Mouse (Mus musculus) MEL (cell line): ENCODE data around the gene Rpl18a. TPM values are rescaled to one million over a fixed set of nuclear protein-coding genes. Genes with fewer than 3 reads are reported as not detected.

Experiments
- DNase-seq: peaks from one replicate; pipeline ENCODE4 v3.0.0; 2011; ENCODE audit warnings: low read depth, low spot score
- H3K27ac ChIP-seq: 2 replicates; pipeline ENCODE4 v1.5.1; 2012; ENCODE audit warnings: low read depth, mild to moderate bottlenecking, control low read depth, low read length, moderate library complexity; ENCODE audit not compliant: control insufficient read depth
- H3K27me3 ChIP-seq, 2 experiments: fragments of 150-350 bp in 1 of 2; sonication (generic) in 1 of 2; 2 replicates each; pipeline ENCODE4 v1.6.1; 2012; ENCODE audit warnings: low read length in 2 of 2, mild to moderate bottlenecking in 2 of 2, improper control_type of control experiment in 1 of 2, moderate library complexity in 1 of 2; ENCODE audit not compliant: insufficient read depth in 2 of 2, control insufficient read depth in 1 of 2
- H3K36me3 ChIP-seq, 2 experiments: 2 replicates each; pipeline ENCODE4 v1.6.1; 2012 to 2014; ENCODE audit warnings: low read length in 2 of 2, improper control_type of control experiment in 1 of 2, inconsistent platforms in 1 of 2, mild to moderate bottlenecking in 1 of 2; ENCODE audit not compliant: insufficient read depth in 2 of 2, control insufficient read depth in 1 of 2
- H3K4me1 ChIP-seq, 2 experiments: fragments of 150-350 bp in 1 of 2; sonication (generic) in 1 of 2; 2 replicates each; pipeline ENCODE4 v1.6.1; 2012; ENCODE audit warnings: low read length in 2 of 2, improper control_type of control experiment in 1 of 2, mild to moderate bottlenecking in 1 of 2; ENCODE audit not compliant: insufficient read depth in 2 of 2, control insufficient read depth in 1 of 2
- H3K4me3 ChIP-seq, 2 experiments: fragments of 150-350 bp in 1 of 2; sonication (generic) in 1 of 2; 2 replicates each; pipeline ENCODE4 v1.5.1; 2012; ENCODE audit warnings: low read depth in 2 of 2, low read length in 2 of 2, mild to moderate bottlenecking in 2 of 2, moderate library complexity in 2 of 2, control low read depth in 1 of 2, improper control_type of control experiment in 1 of 2; ENCODE audit not compliant: control insufficient read depth in 1 of 2, insufficient read depth in 1 of 2
- H3K79me2 ChIP-seq: 2 replicates; pipeline ENCODE4 v1.6.1; 2012; ENCODE audit warnings: mild to moderate bottlenecking, low read length, moderate library complexity; ENCODE audit not compliant: control insufficient read depth, poor library complexity, insufficient read depth
- H3K9ac ChIP-seq: 2 replicates; pipeline ENCODE4 v1.6.1; 2012; ENCODE audit warnings: low read depth, mild to moderate bottlenecking, control low read depth, low read length, moderate library complexity; ENCODE audit not compliant: control insufficient read depth, poor library complexity, severe bottlenecking
- H3K9me3 ChIP-seq: fragments of 150-350 bp; sonication (generic); replicated peaks from 2 replicates; pipeline ENCODE4 v1.6.1; 2012; ENCODE audit warnings: mild to moderate bottlenecking, low read length, improper control_type of control experiment, moderate library complexity; ENCODE audit not compliant: insufficient read depth
- BHLHE40 ChIP-seq: IDR thresholded peaks from 2 replicates; pipeline ENCODE4 v1.6.1; 2012; ENCODE audit warnings: low read depth, mild to moderate bottlenecking, inconsistent platforms, low read length, improper control_type of control experiment, borderline replicate concordance
- CHD1 ChIP-seq: IDR thresholded peaks from 2 replicates; pipeline ENCODE4 v1.6.1; 2012; ENCODE audit warnings: low read depth, mild to moderate bottlenecking, inconsistent platforms, low read length, improper control_type of control experiment
- CHD2 ChIP-seq: IDR thresholded peaks from 2 replicates; pipeline ENCODE4 v1.6.1; 2011; ENCODE audit warnings: low read length, improper control_type of control experiment
- CTCF ChIP-seq, 3 experiments: IDR thresholded peaks in 2 of 3; conservative IDR thresholded peaks in 1 of 3; 2 replicates each; pipeline ENCODE4 v1.5.1; 2011 to 2012; ENCODE audit warnings: low read length in 3 of 3, low read depth in 2 of 3, mild to moderate bottlenecking in 2 of 3, improper control_type of control experiment in 1 of 3, inconsistent platforms in 1 of 3, mixed read lengths in 1 of 3, moderate library complexity in 1 of 3; ENCODE audit not compliant: control insufficient read depth in 1 of 3, insufficient read depth in 1 of 3, poor library complexity in 1 of 3, severe bottlenecking in 1 of 3
- ELF1 ChIP-seq: IDR thresholded peaks from 2 replicates; pipeline ENCODE4 v1.6.1; 2014; ENCODE audit warnings: low read depth, mild to moderate bottlenecking, inconsistent platforms, low read length, improper control_type of control experiment, moderate library complexity
- EP300 ChIP-seq, 2 experiments: IDR thresholded peaks; 2 replicates each; pipeline ENCODE4 v1.6.1; 2011; ENCODE audit warnings: improper control_type of control experiment in 2 of 2, low read length in 2 of 2, low read depth in 1 of 2, mild to moderate bottlenecking in 1 of 2
- ETS1 ChIP-seq: IDR thresholded peaks from 2 replicates; pipeline ENCODE4 v1.6.1; 2012; ENCODE audit warnings: low read depth, mild to moderate bottlenecking, inconsistent platforms, low read length, improper control_type of control experiment, moderate library complexity
- GATA1 ChIP-seq: IDR thresholded peaks from 2 replicates; pipeline ENCODE4 v1.6.1; 2011; ENCODE audit warnings: low read depth, low read length, improper control_type of control experiment
- HCFC1 ChIP-seq: IDR thresholded peaks from 2 replicates; pipeline ENCODE4 v1.6.1; 2012; ENCODE audit warnings: low read depth, mild to moderate bottlenecking, inconsistent platforms, low read length, improper control_type of control experiment, moderate library complexity
- JUND ChIP-seq: IDR thresholded peaks from 2 replicates; pipeline ENCODE4 v1.6.1; 2011; ENCODE audit warnings: low read depth, mild to moderate bottlenecking, improper control_type of control experiment, low read length
- KAT2A ChIP-seq: conservative IDR thresholded peaks from 2 replicates; pipeline ENCODE4 v1.6.1; 2012; ENCODE audit warnings: low read depth, low read length, improper control_type of control experiment, inconsistent platforms
- MAFK ChIP-seq: IDR thresholded peaks from 2 replicates; pipeline ENCODE4 v1.6.1; 2011; ENCODE audit warnings: low read depth, mild to moderate bottlenecking, low read length, improper control_type of control experiment, borderline replicate concordance
- MAX ChIP-seq: IDR thresholded peaks from 2 replicates; pipeline ENCODE4 v1.6.1; 2011; ENCODE audit warnings: low read length, improper control_type of control experiment
- MAZ ChIP-seq: IDR thresholded peaks from 2 replicates; pipeline ENCODE4 v1.6.1; 2012; ENCODE audit warnings: low read depth, mild to moderate bottlenecking, inconsistent platforms, low read length, improper control_type of control experiment
- MEF2A ChIP-seq: IDR thresholded peaks from 2 replicates; pipeline ENCODE4 v1.6.1; 2014; ENCODE audit warnings: low read depth, mild to moderate bottlenecking, inconsistent platforms, low read length, improper control_type of control experiment; ENCODE audit not compliant: poor library complexity, insufficient replicate concordance, severe bottlenecking; ENCODE audit errors: extremely low read depth
- MXI1 ChIP-seq: IDR thresholded peaks from 2 replicates; pipeline ENCODE4 v1.6.1; 2011; ENCODE audit warnings: mild to moderate bottlenecking, low read depth, low read length, improper control_type of control experiment
- MYB ChIP-seq: IDR thresholded peaks from 2 replicates; pipeline ENCODE4 v1.6.1; 2011; ENCODE audit warnings: mild to moderate bottlenecking, low read depth, low read length, improper control_type of control experiment
- NELFE ChIP-seq: IDR thresholded peaks from 2 replicates; pipeline ENCODE4 v1.6.1; 2011; ENCODE audit warnings: low read depth, low read length, improper control_type of control experiment
- NRF1 ChIP-seq: IDR thresholded peaks from 2 replicates; pipeline ENCODE4 v1.6.1; 2014; ENCODE audit warnings: low read depth, mild to moderate bottlenecking, inconsistent platforms, low read length, improper control_type of control experiment, moderate library complexity; ENCODE audit not compliant: poor library complexity, insufficient read depth, severe bottlenecking
- POLR2A ChIP-seq, 2 experiments: IDR thresholded peaks; 2 replicates each; pipeline ENCODE4 v1.6.1; 2011 to 2012; ENCODE audit warnings: low read length in 2 of 2, mild to moderate bottlenecking in 2 of 2, control low read depth in 1 of 2, improper control_type of control experiment in 1 of 2, low read depth in 1 of 2, moderate library complexity in 1 of 2; ENCODE audit not compliant: control insufficient read depth in 1 of 2, insufficient read depth in 1 of 2, poor library complexity in 1 of 2
- POLR2AphosphoS2 ChIP-seq: IDR thresholded peaks from 2 replicates; pipeline ENCODE4 v1.6.1; 2011; ENCODE audit warnings: low read length, improper control_type of control experiment
- POLR2AphosphoS5 ChIP-seq: IDR thresholded peaks from 2 replicates; pipeline ENCODE4 v1.6.1; 2012; ENCODE audit warnings: low read depth, borderline replicate concordance, mild to moderate bottlenecking, inconsistent platforms, low read length, moderate library complexity, mixed read lengths
- RAD21 ChIP-seq: IDR thresholded peaks from 2 replicates; pipeline ENCODE4 v1.6.1; 2011; ENCODE audit warnings: mild to moderate bottlenecking, low read depth, low read length, improper control_type of control experiment
- RCOR1 ChIP-seq: IDR thresholded peaks from 2 replicates; pipeline ENCODE4 v1.6.1; 2012; ENCODE audit warnings: low read depth, mild to moderate bottlenecking, inconsistent platforms, low read length, improper control_type of control experiment
- TBP ChIP-seq: IDR thresholded peaks from 2 replicates; pipeline ENCODE4 v1.8.0; 2011; ENCODE audit warnings: low read depth, low read length, improper control_type of control experiment
- TCF12 ChIP-seq: IDR thresholded peaks from 2 replicates; pipeline ENCODE4 v1.6.1; 2014; ENCODE audit warnings: low read depth, mild to moderate bottlenecking, inconsistent platforms, low read length, improper control_type of control experiment, moderate library complexity
- ZC3H11A ChIP-seq: IDR thresholded peaks from 2 replicates; pipeline ENCODE4 v1.6.1; 2012; ENCODE audit warnings: low read depth, mild to moderate bottlenecking, inconsistent platforms, low read length, improper control_type of control experiment
- ZMIZ1 ChIP-seq: IDR thresholded peaks from 2 replicates; pipeline ENCODE4 v1.6.1; 2012; ENCODE audit warnings: low read depth, mild to moderate bottlenecking, inconsistent platforms, low read length, improper control_type of control experiment, moderate library complexity
- polyA plus RNA-seq, 2 experiments: library from polyadenylated mRNA; stranded (reverse) in 1 of 2; unstranded in 1 of 2; fragments of >175 nt in 1 of 2; fragments of >200 nt in 1 of 2; gene quantifications; 2 replicates each; pipeline versions ENCODE4 v1.2.1 to v1.2.4; 2012; ENCODE audit warnings: low replicate concordance in 2 of 2, low read depth in 1 of 2; ENCODE audit not compliant: insufficient read length in 2 of 2, insufficient read depth in 1 of 2, missing spikeins in 1 of 2
- total RNA-seq: library from RNA; depleted of rRNA; stranded (reverse); fragments of 300-350 nt; gene quantifications from 2 replicates; pipeline ENCODE4 v1.2.3, GENCODE M21; 2012

Gene Rpl18a
- total and polyA plus RNA-seq, 3 experiments, result 5,399 to 5,671 TPM; not detected in 1

DNA sequence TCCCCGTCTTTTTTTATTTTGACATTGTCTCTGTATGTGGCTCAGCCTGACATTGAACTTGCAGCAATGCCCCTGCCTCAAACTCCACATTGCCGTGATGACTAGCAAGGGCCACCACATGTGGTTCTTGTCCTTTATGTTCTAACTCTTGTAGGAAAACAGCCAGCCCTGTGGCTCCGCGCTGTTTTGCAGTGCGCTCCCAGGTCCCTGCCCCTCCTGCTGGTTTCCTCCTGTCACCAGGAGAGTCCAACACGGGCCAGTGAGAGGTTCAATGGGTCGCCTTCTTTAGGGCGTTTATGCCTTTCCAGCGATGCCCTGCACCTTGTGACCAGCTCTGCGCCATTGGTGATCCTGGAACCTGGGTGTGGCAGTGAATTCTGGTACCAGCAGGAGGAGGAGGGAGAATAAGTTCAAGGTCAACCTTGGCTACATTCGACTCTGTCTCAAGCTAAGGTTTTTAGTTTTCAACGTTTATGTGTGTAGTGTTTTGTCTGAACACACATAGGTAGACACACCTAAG is 31.2 kb downstream of the Rpl18a start:
- Histone ChIP-seq H3K9me3 (no peaks in the 10 kb centered on the region), H3K27ac (peak overlapping the region; percentile 41), H3K36me3 (peaks cover 0 to 2% of the 10 kb centered on the region in 2 experiments; a peak in 1 of 4 replicates), H3K9ac (peak overlapping the region; percentile 52), H3K79me2 (no peaks in the 10 kb centered on the region; the same call in 1 of the 2 replicates), H3K4me1 (0 out of 4 replicates have a peak, but pooled peaks cover 0 to 5% of the 10 kb centered on the region in 2 experiments), H3K27me3 (no peaks in the 10 kb centered on the region), H3K4me3 (peak overlapping the region; percentile 47 to 49)
- no peak for DNase-seq
- TF ChIP-seq RAD21 (no peak), EP300 (IDR thresholded peaks at IDR 0.05; ENCODE audit: low read depth in 1 of 2, low read length in 2 of 2) (no peak), ZMIZ1 (no peak), ELF1 (no peak), NELFE (no peak), TBP (no peak), MXI1 (no peak), BHLHE40 (no peak), POLR2AphosphoS5 (no peak), GATA1 (no peak), ZC3H11A (no peak), JUND (no peak), HCFC1 (no peak), MAFK (no peak), RCOR1 (no peak)

DNA sequence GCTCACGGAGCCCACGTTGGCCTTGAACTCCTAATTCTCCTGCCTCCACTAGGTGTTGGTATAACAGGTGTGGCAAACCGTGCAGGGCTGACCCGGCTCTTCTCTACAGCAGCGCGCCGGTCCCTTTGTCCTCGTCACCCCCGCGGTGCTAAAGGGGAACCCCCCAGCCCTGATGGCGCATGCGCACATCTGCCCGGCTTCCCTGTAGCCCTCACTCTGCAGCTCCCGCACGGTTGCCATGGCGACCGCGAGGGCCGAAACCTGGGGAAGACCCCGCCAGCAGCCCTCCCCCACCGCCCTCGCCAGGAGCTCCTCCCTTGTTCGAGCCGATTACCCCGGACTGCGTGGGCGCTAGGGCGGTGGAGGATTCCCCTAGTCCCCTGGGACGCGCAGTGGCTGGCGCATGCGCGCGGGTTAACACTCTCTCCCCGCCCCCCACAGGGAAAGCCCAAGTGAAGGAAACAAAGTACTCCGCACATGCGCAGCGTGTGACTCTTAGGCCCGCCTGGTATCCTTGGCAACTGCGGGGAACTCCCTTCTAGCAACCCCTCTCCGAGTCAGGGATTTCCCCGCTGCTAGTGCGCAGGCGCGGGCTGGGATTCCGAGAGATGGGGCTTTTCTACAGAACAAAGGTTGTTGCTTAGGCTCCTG is 31.7 kb downstream of the Rpl18a start:
- Histone ChIP-seq H3K9me3 (no peaks in the 10 kb centered on the region), H3K79me2 (no peaks in the 10 kb centered on the region; the same call in 1 of the 2 replicates), H3K4me3 (peak overlapping the region; percentile 55 to 57), H3K36me3 (peaks cover 0 to 2% of the 10 kb centered on the region in 2 experiments; a peak in 1 of 4 replicates), H3K9ac (peak overlapping the region; percentile 69), H3K27me3 (no peaks in the 10 kb centered on the region), H3K27ac (peak overlapping the region; percentile 59), H3K4me1 (0 out of 4 replicates have a peak, but pooled peaks cover 0 to 5% of the 10 kb centered on the region in 2 experiments)
- DNase-seq, result peak; percentile 99
- TF ChIP-seq POLR2AphosphoS5, result no peak
- TF ChIP-seq CHD2, result peak; percentile 69
- TF ChIP-seq CHD1, result no peak
- TF ChIP-seq MAFK, result no peak
- TF ChIP-seq TBP, result 0 out of 2 replicates have a peak, but pooled peaks have one; percentile 39
- TF ChIP-seq POLR2A (IDR thresholded peaks at IDR 0.05; ENCODE audit: control insufficient read depth in 1 of 2, insufficient read depth in 1 of 2, low read depth in 1 of 2, low read length in 2 of 2, poor library complexity in 1 of 2), result peak; percentile 5 to 78; a peak in 2 of 4 replicates
- peak; percentile 75 for TF ChIP-seq HCFC1
- no peak for TF ChIP-seq MYB
- TF ChIP-seq POLR2AphosphoS2, result peak; percentile 71; the same call in 1 of the 2 replicates
- peak; percentile 64; the same call in 1 of the 2 replicates for TF ChIP-seq ELF1
- TF ChIP-seq KAT2A, result no peak; the same call in 1 of the 2 replicates
- TF ChIP-seq ETS1, result peak; percentile 88
- peak; percentile 90 for TF ChIP-seq MAZ
- TF ChIP-seq NRF1, result peak; percentile 91
- no peak; the same call in 1 of the 2 replicates for TF ChIP-seq BHLHE40
- TF ChIP-seq MEF2A, result 0 out of 2 replicates have a peak, but pooled peaks have one; percentile 19
- TF ChIP-seq CTCF (IDR thresholded peaks at IDR 0.05 in 2 of 3, conservative IDR thresholded peaks at IDR 0.05 in 1 of 3; ENCODE audit: control insufficient read depth in 1 of 3, insufficient read depth in 1 of 3, low read depth in 2 of 3, low read length in 3 of 3, poor library complexity in 1 of 3, severe bottlenecking in 1 of 3), result no peak
- TF ChIP-seq TCF12, result peak; percentile 58; the same call in 1 of the 2 replicates
- peak; percentile 17; the same call in 1 of the 2 replicates for TF ChIP-seq MAX
- peak; percentile 84; the same call in 1 of the 2 replicates for TF ChIP-seq MXI1
- peak in 1 of 2 experiments; percentile 41; a peak in 1 of 4 replicates for TF ChIP-seq EP300 (IDR thresholded peaks at IDR 0.05; ENCODE audit: low read depth in 1 of 2, low read length in 2 of 2)
